Mouse (Mus musculus): ENCODE data around the gene Gm20388. TPM values are rescaled to one million over a fixed set of nuclear protein-coding genes. Genes with fewer than 3 reads are reported as not detected.
A peak's percentile ranks its signal among the peaks of the same experiment; 100 is the strongest.

Gene Gm20388
- polyA plus RNA-seq, 1 experiment from 2014 or later: not detected

DNA sequence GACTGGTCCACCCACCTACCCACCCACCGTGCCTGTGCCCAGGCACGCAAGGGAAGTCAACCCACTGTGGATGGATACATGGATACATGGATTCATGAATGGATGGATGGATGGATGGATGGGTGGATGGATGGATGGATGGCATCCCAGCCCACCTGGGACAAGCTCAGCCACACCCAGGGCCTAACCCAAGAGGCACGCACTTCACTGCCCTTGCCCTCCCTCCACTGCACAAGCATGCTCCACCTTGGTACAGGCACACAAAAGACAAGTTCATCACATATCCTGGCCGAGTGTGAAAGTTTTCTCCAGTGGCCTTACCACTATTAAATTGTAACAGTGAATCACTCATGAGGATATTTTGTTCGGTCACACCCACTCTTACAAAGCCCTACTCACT lies 3713.6 kb downstream of the Gm20388 start:
- ATAC-seq (ENCODE audit: low FRiP score, low TSS enrichment) (no peak; the same call in 1 of the 2 replicates), DNase-seq (ENCODE audit: low spot score) (no peak)
- H3K9me3 ChIP-seq (ENCODE audit: control insufficient read depth, low read length): no peaks in the 10 kb centered on the region
- H3K9ac ChIP-seq (ENCODE audit: low read length): no peak overlapping the region
- TF ChIP-seq EP300 (optimal IDR thresholded peaks at IDR 0.05) (no peak), CTCF (IDR thresholded peaks at IDR 0.05; ENCODE audit: low read depth) (no peak)
- H3K4me3 ChIP-seq (ENCODE audit: low read depth, low read length): no peak overlapping the region
- H3K27ac ChIP-seq (replicated peaks): no peak overlapping the region
- no peaks in the 10 kb centered on the region for H3K27me3 ChIP-seq (ENCODE audit: control insufficient read depth, insufficient read depth, low read length)
- 48% methylated on average over 5 of the region's 5 CpGs for WGBS
- no peak overlapping the region for H3K4me2 ChIP-seq (replicated peaks; ENCODE audit: low read depth)
- no peaks in the 10 kb centered on the region for H3K36me3 ChIP-seq (ENCODE audit: control insufficient read depth, insufficient read depth, low read length)
- H3K4me1 ChIP-seq (replicated peaks; ENCODE audit: control insufficient read depth, insufficient read depth): 0 out of 2 replicates have a peak, but pooled peaks cover 1% of the 10 kb centered on the region

DNA sequence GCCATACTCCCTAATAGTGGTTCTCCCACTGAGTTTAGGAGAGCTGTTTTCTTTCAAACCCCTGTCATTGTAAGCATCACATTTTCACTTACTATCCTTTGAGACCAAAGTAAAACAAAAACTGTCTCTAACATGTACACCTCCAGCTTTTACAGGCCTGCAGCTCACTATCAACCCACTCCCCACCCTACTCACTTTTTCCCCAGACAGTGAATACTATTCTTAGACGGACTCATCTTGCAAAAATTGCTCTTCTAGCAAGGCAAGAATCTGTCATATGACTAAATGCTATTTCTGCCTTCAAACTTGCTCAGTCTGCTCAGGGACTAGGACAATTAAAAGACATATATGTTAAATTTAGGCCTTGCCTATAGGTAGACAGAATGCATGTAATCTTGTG lies 3714.1 kb downstream of the Gm20388 start:
- H3K9ac ChIP-seq (ENCODE audit: low read length): no peak overlapping the region

DNA sequence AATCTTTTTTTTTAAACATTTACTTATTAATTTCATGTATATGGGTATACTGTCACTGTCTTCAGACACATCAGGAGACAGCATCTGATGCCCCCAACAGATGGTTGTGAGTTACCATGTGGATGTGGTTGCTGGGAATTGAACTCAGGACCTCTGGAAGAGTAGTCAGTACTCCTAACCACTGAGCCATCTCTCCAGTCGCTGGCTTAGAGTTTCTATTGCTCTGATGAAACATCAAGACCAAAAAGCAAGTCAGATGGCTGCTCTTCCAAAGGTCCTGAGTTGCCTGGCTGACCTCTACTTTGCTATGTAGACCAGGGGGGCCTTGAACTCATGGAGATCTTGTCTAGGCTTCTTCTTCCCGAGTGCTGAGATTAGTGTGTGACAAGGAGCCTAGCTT lies 3715.1 kb downstream of the Gm20388 start:
- H3K4me2 ChIP-seq (replicated peaks; ENCODE audit: low read depth): no peak overlapping the region
- ATAC-seq (ENCODE audit: low FRiP score, low TSS enrichment) (no peak), DNase-seq (ENCODE audit: low spot score) (no peak)
- TF ChIP-seq EP300 (optimal IDR thresholded peaks at IDR 0.05) (no peak), CTCF (IDR thresholded peaks at IDR 0.05; ENCODE audit: low read depth) (no peak)
- no peaks in the 10 kb centered on the region for H3K27me3 ChIP-seq (ENCODE audit: control insufficient read depth, insufficient read depth, low read length)
- 28% methylated on average over 2 of the region's 2 CpGs for WGBS
- no peak overlapping the region for H3K4me3 ChIP-seq (ENCODE audit: low read depth, low read length)
- H3K9me3 ChIP-seq (ENCODE audit: control insufficient read depth, low read length): no peaks in the 10 kb centered on the region
- 0 out of 2 replicates have a peak, but pooled peaks cover 2% of the 10 kb centered on the region for H3K4me1 ChIP-seq (replicated peaks; ENCODE audit: control insufficient read depth, insufficient read depth)
- H3K9ac ChIP-seq (ENCODE audit: low read length): no peak overlapping the region
- no peaks in the 10 kb centered on the region for H3K36me3 ChIP-seq (ENCODE audit: control insufficient read depth, insufficient read depth, low read length)
- no peak overlapping the region for H3K27ac ChIP-seq (replicated peaks)

More for the DNA sequence above, 3714.1 kb downstream of the Gm20388 start:
- H3K36me3 ChIP-seq (ENCODE audit: control insufficient read depth, insufficient read depth, low read length): no peaks in the 10 kb centered on the region
- no peak for ATAC-seq (ENCODE audit: low FRiP score, low TSS enrichment)
- no peak overlapping the region for H3K4me3 ChIP-seq (ENCODE audit: low read depth, low read length)
- no peaks in the 10 kb centered on the region for H3K27me3 ChIP-seq (ENCODE audit: control insufficient read depth, insufficient read depth, low read length)
- 59% methylated on average over 1 of the region's 1 CpGs for WGBS
- DNase-seq (ENCODE audit: low spot score): no peak
- H3K27ac ChIP-seq (replicated peaks): no peak overlapping the region
- TF ChIP-seq CTCF (IDR thresholded peaks at IDR 0.05; ENCODE audit: low read depth): no peak
- no peak for TF ChIP-seq EP300 (optimal IDR thresholded peaks at IDR 0.05)
- no peaks in the 10 kb centered on the region for H3K9me3 ChIP-seq (ENCODE audit: control insufficient read depth, low read length)
- H3K4me1 ChIP-seq (replicated peaks; ENCODE audit: control insufficient read depth, insufficient read depth): 0 out of 2 replicates have a peak, but pooled peaks cover 2% of the 10 kb centered on the region
- H3K4me2 ChIP-seq (replicated peaks; ENCODE audit: low read depth): no peak overlapping the region

DNA sequence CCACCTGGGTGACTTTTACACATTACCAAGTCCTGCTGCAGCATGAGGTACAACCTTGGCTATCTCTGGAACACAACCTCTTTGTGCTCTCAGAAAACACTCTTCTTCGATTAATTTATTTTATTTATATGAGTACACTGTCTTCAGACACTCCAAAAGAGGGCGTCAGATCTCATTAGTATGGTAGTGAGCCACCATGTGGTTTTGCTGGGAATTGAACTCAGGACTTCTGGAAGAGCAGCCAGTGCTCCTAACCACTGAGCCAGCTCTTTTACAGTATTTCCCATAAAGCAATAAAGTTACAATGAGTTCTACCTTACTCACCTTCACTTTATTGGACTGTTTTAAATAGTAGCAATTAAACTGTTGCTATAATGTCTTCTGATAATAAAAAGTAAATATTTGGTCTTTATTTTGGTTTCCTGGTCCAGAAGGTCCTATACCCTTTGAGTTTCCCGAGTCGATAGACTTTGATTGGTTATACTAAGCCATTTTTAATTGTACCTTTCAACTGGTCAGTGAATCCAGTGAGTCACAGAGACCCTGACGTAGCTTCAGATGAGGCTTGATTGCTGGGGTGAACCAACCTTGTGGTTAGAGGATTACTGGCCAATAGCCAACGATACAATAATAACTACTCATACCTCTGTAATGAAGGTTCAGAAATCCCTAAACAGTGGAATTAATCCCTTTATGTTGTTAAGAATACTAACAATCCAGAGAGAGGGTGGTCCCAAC lies 3716.9 kb downstream of the Gm20388 start:
- Histone ChIP-seq H3K9ac (ENCODE audit: low read length) (no peak overlapping the region), H3K27ac (replicated peaks) (no peak overlapping the region), H3K27me3 (ENCODE audit: control insufficient read depth, insufficient read depth, low read length) (no peaks in the 10 kb centered on the region), H3K9me3 (ENCODE audit: control insufficient read depth, low read length) (no peaks in the 10 kb centered on the region), H3K36me3 (ENCODE audit: control insufficient read depth, insufficient read depth, low read length) (no peaks in the 10 kb centered on the region), H3K4me1 (replicated peaks; ENCODE audit: control insufficient read depth, insufficient read depth) (0 out of 2 replicates have a peak, but pooled peaks cover 2% of the 10 kb centered on the region), H3K4me3 (ENCODE audit: low read depth, low read length) (no peak overlapping the region), H3K4me2 (replicated peaks; ENCODE audit: low read depth) (no peak overlapping the region)
- DNase-seq (ENCODE audit: low spot score): no peak
- TF ChIP-seq CTCF (IDR thresholded peaks at IDR 0.05; ENCODE audit: low read depth): peak; percentile 40
- no peak for TF ChIP-seq EP300 (optimal IDR thresholded peaks at IDR 0.05)
- WGBS: 56% methylated on average over 6 of the region's 6 CpGs
- peak; percentile 66 for ATAC-seq (ENCODE audit: low FRiP score, low TSS enrichment)

DNA sequence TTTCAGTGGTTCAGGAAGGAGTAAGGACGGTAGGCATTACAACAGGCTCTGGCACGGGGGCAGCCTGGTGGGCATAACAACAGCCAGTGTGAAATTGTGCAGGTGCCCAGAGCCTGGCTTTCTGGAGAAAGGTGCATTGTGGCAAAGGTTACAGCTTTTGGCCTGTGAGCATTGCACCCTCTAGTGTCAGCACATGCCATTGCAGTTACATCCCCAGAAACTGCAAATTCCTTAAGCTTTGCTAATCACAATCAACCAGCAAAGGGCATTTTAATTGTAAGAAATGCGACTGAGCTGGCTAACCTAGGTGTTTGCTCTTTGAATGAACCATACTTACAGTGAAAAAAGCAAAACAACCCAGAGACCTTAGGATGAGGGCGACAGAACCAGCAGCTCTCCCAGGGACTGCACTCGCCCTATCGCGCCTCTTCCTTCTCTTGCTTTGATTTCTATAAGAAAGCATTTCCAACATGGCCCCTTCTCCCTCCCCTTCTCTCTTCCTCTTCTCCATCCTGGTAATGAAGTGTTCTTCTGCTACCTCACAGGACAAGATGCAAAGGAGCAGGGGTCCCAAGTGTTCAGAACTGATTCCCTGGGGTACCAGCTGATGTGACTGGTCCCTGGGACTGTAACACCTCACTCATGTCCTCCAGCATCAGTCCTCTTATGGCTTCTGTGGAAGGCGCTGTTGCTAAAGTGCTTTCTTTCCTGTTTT lies 3717.8 kb downstream of the Gm20388 start:
- TF ChIP-seq EP300 (optimal IDR thresholded peaks at IDR 0.05) (no peak), CTCF (IDR thresholded peaks at IDR 0.05; ENCODE audit: low read depth) (peak; percentile 89)
- Histone ChIP-seq H3K36me3 (ENCODE audit: control insufficient read depth, insufficient read depth, low read length) (no peaks in the 10 kb centered on the region), H3K4me2 (replicated peaks; ENCODE audit: low read depth) (peak overlapping the region; percentile 61), H3K9ac (ENCODE audit: low read length) (no peak overlapping the region), H3K4me1 (replicated peaks; ENCODE audit: control insufficient read depth, insufficient read depth) (0 out of 2 replicates have a peak, but pooled peaks cover 2% of the 10 kb centered on the region), H3K9me3 (ENCODE audit: control insufficient read depth, low read length) (no peaks in the 10 kb centered on the region), H3K4me3 (ENCODE audit: low read depth, low read length) (peak overlapping the region; percentile 27), H3K27me3 (ENCODE audit: control insufficient read depth, insufficient read depth, low read length) (no peaks in the 10 kb centered on the region), H3K27ac (replicated peaks) (no peak overlapping the region)
- WGBS: 6% methylated on average over 8 of the region's 8 CpGs
- DNase-seq (ENCODE audit: low spot score): peak; percentile 56
- ATAC-seq (ENCODE audit: low FRiP score, low TSS enrichment): peak; percentile 41; the same call in 1 of the 2 replicates
